Mouse (Mus musculus) heart, postnatal 36 days (tissue): ENCODE data around the gene Mad2l2. TPM values are rescaled to one million over a fixed set of nuclear protein-coding genes. Genes with fewer than 3 reads are reported as not detected.

Experiments used
- microRNA-seq, 2 experiments: library from miRNA; unstranded; fragments of <30 nt; microRNA quantifications; one replicate each; pipeline ENCODE4 v1.2.0; 2021; ENCODE audit warnings: borderline number of aligned reads in 2 of 2
- total RNA-seq, 2 experiments: library from RNA; stranded (reverse); gene quantifications; 2 replicates each; pipeline ENCODE4 v1.2.3; 2021

Gene Mad2l2
- total RNA-seq, 2 experiments from 2014 or later, result 10.6 to 11.9 TPM

Small RNA genes lying within 50 kb of the gene (microRNA-seq; reads per million reads assigned to microRNA genes)
- gene Mir7022, result 0 reads per million in 2 experiments

Other genes with a start within 250 kb of the Mad2l2 start
- 100 to 1,000 TPM; 670 to 699 TPM for gene Mfn2, start 225.7 kb upstream of the Mad2l2 start, total RNA-seq
- 10 to 100 TPM; 71.3 to 89.9 TPM for gene Plod1, start 193.6 kb upstream of the Mad2l2 start, total RNA-seq
- 10 to 100 TPM; 37.2 to 41.2 TPM for gene 2510039O18Rik, start 189.5 kb upstream of the Mad2l2 start, total RNA-seq
- gene Nppb, start 144.6 kb upstream of the Mad2l2 start, total RNA-seq, result 100 to 1,000 TPM in 1 of 2 experiments, 10 to 100 TPM in 1; 93.0 to 227 TPM
- 1,000 to 10,000 TPM; 1,742 to 1,804 TPM for gene Nppa, start 129.7 kb upstream of the Mad2l2 start, total RNA-seq
- gene Clcn6, start 91.6 kb upstream of the Mad2l2 start, total RNA-seq, result 1 to 10 TPM; 8.0 to 9.3 TPM
- 10 to 100 TPM in 1 of 2 experiments, 1 to 10 TPM in 1; 9.2 to 13.1 TPM for gene Mthfr, start 91.3 kb upstream of the Mad2l2 start, total RNA-seq
- gene Agtrap, start 42.4 kb upstream of the Mad2l2 start, total RNA-seq, result 10 to 100 TPM; 45.1 to 49.3 TPM
- under 1 TPM; 0.05 to 0.11 TPM for gene Draxin, start 314 bp downstream of the Mad2l2 start, total RNA-seq
- 10 to 100 TPM; 38.9 to 40.3 TPM for gene Fbxo6, start 21.8 kb downstream of the Mad2l2 start, total RNA-seq
- gene Fbxo44, start 30.1 kb downstream of the Mad2l2 start, total RNA-seq, result 10 to 100 TPM; 18.2 to 18.8 TPM
- gene Fbxo2, start 30.2 kb downstream of the Mad2l2 start, total RNA-seq, result under 1 TPM in 1 of 2 experiments, not detected in 1; 0.19 TPM
- not detected for gene Disp3, start 157.6 kb downstream of the Mad2l2 start, total RNA-seq